25 mouse cellular contexts compared by ENCODE assay signal in genomic region chr7:68048532-68048931, GRCm38 (mm10).
DNase-seq lines count a peak whose midpoint lies in the region; ATAC-seq and TF ChIP-seq lines count a peak whose summit lies in the region.
"Had no signal": no experiment of that assay in that cellular context is flagged by ENCODE, and none has a peak within 500 bp of the region (broad histone marks: within the 10 kb centered on the region; RNA-seq: fewer than 3 reads in every experiment).

No protein-coding gene starts in this region.

- CTCF ChIA-PET in Patski (lab: Charles Lee): interaction anchor here (1.9 kb wide), 1 partner anchor 10 kb away, joined by 4 read pairs; no protein-coding TSS in a partner anchor

- H3K27ac ChIP-seq in embryonic fibroblast, embryonic 13.5 days (ENCODE audit: insufficient read depth, low read length): peak overlapping the region; percentile 91
- H3K27ac ChIP-seq: heart, embryonic 13.5 days; hindbrain, embryonic 13.5 days; kidney, embryonic 15.5 days; liver, embryonic 13.5 days; macrophage; midbrain, embryonic 10.5 days; stomach, embryonic 15.5 days had no signal

- H3K4me1 ChIP-seq in embryonic fibroblast, embryonic 13.5 days (ENCODE audit: control insufficient read depth, insufficient read depth, low read length): peaks cover 30% of the 10 kb centered on the region
- H3K4me1 ChIP-seq: midbrain, embryonic 10.5 days; stomach, embryonic 15.5 days had no signal

- intact Hi-C loops in left cerebral cortex, postnatal 14 days (cut with DNase I): no loop called here
- intact Hi-C loops in left cerebral cortex, postnatal 4 days (cut with DNase I): no loop called here

- H3K4me3 ChIP-seq in embryonic fibroblast, embryonic 13.5 days (ENCODE audit: insufficient read depth, low read length): no peak overlapping the region
- H3K4me3 ChIP-seq: heart, embryonic 13.5 days; hindbrain, embryonic 13.5 days; kidney, embryonic 15.5 days; liver, embryonic 13.5 days; midbrain, embryonic 10.5 days; stomach, embryonic 15.5 days had no signal

- peak; percentile 4 for ATAC-seq in Patski
- ATAC-seq: CD4-positive, CD25-positive, alpha-beta regulatory T cell, adult 4 months; forebrain, embryonic 16.5 days; inflammation-experienced regulatory T-cells, adult 6 months had no signal

- POLR2A ChIA-PET in Patski (lab: Charles Lee): no interaction called here

- in situ Hi-C loops in Patski (cut with MboI; ENCODE audit: low pct_unique_long_range_greater_than_20kb): no loop called here

- peak; percentile 27 to 38 for DNase-seq in left cerebral cortex, postnatal 14 days (ENCODE audit: low spot score in 2 of 2)
- DNase-seq in left cerebral cortex, postnatal 4 days: no peak
- DNase-seq in 3T3-L1 (ENCODE audit: low read depth, low spot score) (peak; percentile 64), Patski (ENCODE audit: low read depth, low spot score) (no peak)
- DNase-seq in layer of hippocampus, adult 18-20 months (ENCODE audit: low spot score in 2 of 2): no peak
- DNase-seq in adrenal gland, adult (ENCODE audit: inconsistent age in 2 of 2, low spot score in 1 of 2): no peak
- DNase-seq: adrenal gland, postnatal 25 days; cerebellum, adult 11-12 months; cerebellum, postnatal 14 days; embryo, embryonic 11 days; gastrocnemius, postnatal 14 days; heart, adult 18-20 months; liver, embryonic 13.5 days; lung, embryonic 14.5 days; thymus, adult 2 months had no signal

- no peak for TF ChIP-seq POLR2A in embryonic fibroblast, embryonic 13.5 days (IDR thresholded peaks at IDR 0.05; ENCODE audit: low read depth, low read length)

- TF ChIP-seq CTCF in Patski (IDR thresholded peaks at IDR 0.05): no peak
- no peak for TF ChIP-seq CTCF in embryonic fibroblast, embryonic 13.5 days (IDR thresholded peaks at IDR 0.05; ENCODE audit: borderline replicate concordance, insufficient read depth, low read length)

- no peaks in the 10 kb centered on the region for H3K27me3 ChIP-seq in Patski
- H3K27me3 ChIP-seq: heart, embryonic 13.5 days; hindbrain, embryonic 13.5 days; kidney, embryonic 15.5 days; liver, embryonic 13.5 days; stomach, embryonic 15.5 days had no signal

Comparison
In these comparisons a context has a peak if more than half of its experiments do, and no peak if none do; other contexts are left out.
1. DNase-seq: peak in left cerebral cortex, postnatal 14 days (2 of 2) and 3T3-L1 (single experiment); none in left cerebral cortex, postnatal 4 days (single experiment), Patski (single experiment), layer of hippocampus, adult 18-20 months (0 of 2) and adrenal gland, adult (0 of 2).